In the genomic region with DNA sequence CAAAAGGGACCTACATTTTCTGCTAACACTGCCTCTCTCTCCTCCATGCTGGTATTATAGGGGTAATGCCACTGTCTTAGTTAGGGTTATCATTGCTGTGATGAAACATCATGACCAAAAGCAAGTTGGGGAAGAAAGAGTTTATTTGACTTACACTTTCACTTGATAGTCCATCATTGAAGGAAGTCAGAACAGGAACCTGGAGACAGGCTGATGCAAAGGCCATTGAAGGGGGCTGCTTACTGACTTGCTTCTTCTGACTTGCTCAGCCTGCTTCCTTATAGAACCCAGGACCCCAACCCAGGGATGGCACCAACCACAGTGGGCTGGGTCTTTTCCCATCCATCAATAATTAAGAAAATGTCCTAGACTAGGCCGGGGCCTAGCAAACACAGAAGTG, we compare ENCODE assay signal across 22 mouse cellular contexts. TPM values are rescaled to one million over a fixed set of nuclear protein-coding genes. Genes with fewer than 3 reads are reported as not detected.
DNase-seq lines count a peak whose midpoint lies in the region; ATAC-seq and TF ChIP-seq lines count a peak whose summit lies in the region.
"Had no signal": no experiment of that assay in that cellular context is flagged by ENCODE, and none has a peak within 500 bp of the region (broad histone marks: within the 10 kb centered on the region; RNA-seq: fewer than 3 reads in every experiment).

No protein-coding gene starts in this region.

- 89% methylated on average over 1 of the region's 1 CpGs for WGBS in spleen, adult 2 months

- no peak for TF ChIP-seq POLR2A in spleen, adult 2 months (IDR thresholded peaks at IDR 0.05; ENCODE audit: low read depth, low read length)

- H3K36me3 ChIP-seq in spleen, adult 2 months (ENCODE audit: control insufficient read depth, insufficient read depth, low read length), result no peaks in the 10 kb centered on the region
- H3K36me3 ChIP-seq: embryonic facial prominence, embryonic 15.5 days; forebrain, embryonic 10.5 days; heart, embryonic 12.5 days; hindbrain, embryonic 10.5 days had no signal

- no peak overlapping the region for H3K4me3 ChIP-seq in spleen, adult 2 months (ENCODE audit: extremely low read depth, insufficient read depth, insufficient read length)
- H3K4me3 ChIP-seq: embryonic facial prominence, embryonic 15.5 days; erythroblast, embryonic 14.5 days; forebrain, embryonic 10.5 days; gastrocnemius, adult 2 months; heart, adult 2 months; heart, embryonic 12.5 days; hindbrain, embryonic 10.5 days had no signal

- TF ChIP-seq CTCF in spleen, adult 2 months (IDR thresholded peaks at IDR 0.05; ENCODE audit: extremely low read depth, insufficient read depth, insufficient read length, insufficient replicate concordance), result no peak

- no peaks in the 10 kb centered on the region for H3K27me3 ChIP-seq in spleen, adult 2 months (ENCODE audit: control insufficient read depth, insufficient read depth, low read length)
- H3K27me3 ChIP-seq: embryonic facial prominence, embryonic 15.5 days; heart, embryonic 12.5 days had no signal

- ATAC-seq in granulocyte monocyte progenitor cell, adult 5-6 weeks (replicated peaks; ENCODE audit: poor library complexity, severe bottlenecking), result peak; percentile 80
- peak; percentile 73; the same call in 1 of the 2 replicates for ATAC-seq in monocyte, adult 5-6 weeks (replicated peaks; ENCODE audit: insufficient number of reproducible peaks, low FRiP score, low TSS enrichment, poor library complexity, severe bottlenecking)
- ATAC-seq: forebrain, embryonic 14.5 days had no signal

- peak overlapping the region; percentile 64 for H3K27ac ChIP-seq in spleen, adult 2 months (ENCODE audit: insufficient read depth, low read length)
- H3K27ac ChIP-seq: embryonic facial prominence, embryonic 15.5 days; forebrain, embryonic 10.5 days; gastrocnemius, adult 2 months; heart, adult 2 months; hindbrain, embryonic 10.5 days; hindbrain, embryonic 14.5 days had no signal

- DNase-seq in spleen, adult 2 months (ENCODE audit: low read depth in 1 of 2, low spot score in 2 of 2), result no peak
- no peak for DNase-seq in spleen, adult 12 weeks (ENCODE audit: low spot score)
- DNase-seq in right cerebral cortex, postnatal 10 days (ENCODE audit: low spot score in 2 of 2), result no peak
- no peak for DNase-seq in adipocyte (ENCODE audit: low spot score)
- DNase-seq: adrenal gland, postnatal 10 days; cerebellum, adult 2 months; cerebellum, postnatal 10 days; embryo, embryonic 11 days; gastrocnemius, adult 2 months; gastrocnemius, postnatal 25 days; heart, adult 2 months had no signal

- H3K4me1 ChIP-seq in spleen, adult 2 months (ENCODE audit: control insufficient read depth, insufficient read depth, insufficient read length), result peaks cover 2% of the 10 kb centered on the region; the same call in 1 of the 2 replicates
- H3K4me1 ChIP-seq: embryonic facial prominence, embryonic 15.5 days; forebrain, embryonic 10.5 days; heart, embryonic 12.5 days; hindbrain, embryonic 10.5 days had no signal

RNA-seq across cellular contexts. Expression of a gene that starts 1.8 kb away (rescaled TPM):
- 3.2 and 3.5 TPM in 2 replicates for polyA plus RNA-seq in spleen, adult 2 months (2012; rRNA removed)
- not detected in 2 replicates for total RNA-seq in granulocyte monocyte progenitor cell, adult 5-6 weeks (2014; fragmentation: Nextera tagmentation)
- 0.13 TPM in 1 of 2 replicates, not detected in the other for total RNA-seq in granulocyte monocyte progenitor cell, adult 5-6 weeks (2017)
- total RNA-seq in monocyte, adult 5-6 weeks (2017), result 0.19 to 0.49 TPM (median 0.21 TPM) in 3 replicates
- total RNA-seq: gastrocnemius, adult 2 months; gastrocnemius, postnatal 25 days; heart, adult 2 months; heart, postnatal 25 days had no signal
- polyA plus RNA-seq: cerebellum, adult 2 months; embryonic facial prominence, embryonic 11.5 days; erythroblast, embryonic 14.5 days; heart, embryonic 12.5 days had no signal

RNA-seq across cellular contexts. Expression of a gene that starts 11.9 kb away (rescaled TPM):
- 5.0 and 6.0 TPM in 2 replicates for polyA plus RNA-seq in spleen, adult 2 months (2012; rRNA removed)
- total RNA-seq in granulocyte monocyte progenitor cell, adult 5-6 weeks (2014; fragmentation: Nextera tagmentation), result 19.1 and 28.6 TPM in 2 replicates
- 10.7 and 15.1 TPM in 2 replicates for total RNA-seq in granulocyte monocyte progenitor cell, adult 5-6 weeks (2017)
- total RNA-seq in monocyte, adult 5-6 weeks (2017), result 23.8 to 40.6 TPM (median 30.4 TPM) in 3 replicates

RNA-seq across cellular contexts. Expression of a gene that starts 57.4 kb away (rescaled TPM):
- polyA plus RNA-seq in spleen, adult 2 months (2012; rRNA removed), result 4.2 and 5.2 TPM in 2 replicates
- total RNA-seq in granulocyte monocyte progenitor cell, adult 5-6 weeks (2014; fragmentation: Nextera tagmentation), result not detected in 2 replicates
- total RNA-seq in granulocyte monocyte progenitor cell, adult 5-6 weeks (2017), result not detected in 2 replicates
- total RNA-seq in monocyte, adult 5-6 weeks (2017), result 0.78 to 1.9 TPM (median 1.3 TPM) in 3 replicates
- total RNA-seq: gastrocnemius, postnatal 25 days had no signal
- polyA plus RNA-seq: embryonic facial prominence, embryonic 11.5 days; erythroblast, embryonic 14.5 days; hindbrain, embryonic 10.5 days had no signal
